Mouse (Mus musculus) B cell, adult 2 months (primary cell): ENCODE data around the gene Opa3.
A peak's percentile ranks its signal among the peaks of the same experiment; 100 is the strongest.

ENCODE experiments used
- DNase-seq, 2 experiments: peaks; one replicate each; pipeline ENCODE4 v3.0.0; 2022

The Opa3 gene

GRCm38 (mm10) chr7:19227883-19228792 is at the start of gene Opa3:
TSS of gene Opa3 (plus strand) at chr7:19228334.
- peak; percentile 99 for DNase-seq

GRCm38 (mm10) chr7:19178443-19179092 is 49.6 kb upstream of the Opa3 start:
- peak; percentile 89 to 91 for DNase-seq

GRCm38 (mm10) chr7:19179173-19179572 is 49.0 kb upstream of the Opa3 start:
- DNase-seq, result peak; percentile 76 to 77

DNA sequence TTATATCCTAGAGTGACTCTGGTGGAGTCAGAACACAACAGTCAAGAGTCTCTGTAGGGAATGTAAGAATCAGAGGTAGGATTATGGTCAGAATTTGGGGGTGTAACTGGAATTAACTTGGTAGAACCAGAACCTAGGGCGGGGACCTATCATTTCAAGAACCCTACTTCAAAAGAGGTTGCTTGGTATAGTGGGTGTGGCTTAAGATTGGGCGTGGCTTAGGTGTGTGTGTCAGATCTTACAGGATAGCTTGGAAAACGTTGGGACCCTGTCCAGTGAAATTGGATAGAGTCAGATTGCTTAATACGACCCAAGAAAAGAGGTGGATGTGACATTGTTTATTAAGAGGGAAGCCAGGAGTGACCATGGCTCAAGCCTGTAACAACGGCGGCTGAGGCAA is 48.2 kb upstream of the Opa3 start:
- DNase-seq, result peak; percentile 31 to 32

DNA sequence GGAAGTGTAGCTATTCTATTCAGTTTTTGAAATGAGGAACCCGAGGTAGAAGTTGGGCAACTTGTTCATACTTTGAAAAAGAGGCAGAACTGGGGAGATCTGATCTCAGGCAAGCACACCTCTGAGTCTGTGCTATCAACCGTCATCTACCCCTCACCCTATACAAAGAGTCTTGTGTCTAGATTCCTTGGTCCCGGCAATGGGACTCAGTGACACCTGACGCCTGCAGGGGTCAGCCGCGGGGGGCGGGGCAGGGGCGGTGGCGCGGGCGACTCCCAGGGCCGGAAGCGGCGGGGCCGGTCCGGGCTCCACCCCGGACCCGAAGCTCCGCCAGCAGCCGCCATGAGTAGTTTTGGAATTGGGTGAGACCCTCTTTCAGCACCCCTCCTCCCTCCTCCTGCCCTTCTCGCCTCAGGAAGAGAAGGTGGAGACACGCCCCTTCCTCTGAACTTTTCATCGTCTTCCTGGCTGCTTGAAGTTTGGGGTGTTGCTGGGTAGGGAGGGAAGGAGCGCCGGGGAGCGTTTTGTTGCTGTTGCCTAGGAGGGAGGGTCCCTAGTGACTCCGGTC is 47.2 kb upstream of the Opa3 start:
- DNase-seq, result peak; percentile 44 to 50

DNA sequence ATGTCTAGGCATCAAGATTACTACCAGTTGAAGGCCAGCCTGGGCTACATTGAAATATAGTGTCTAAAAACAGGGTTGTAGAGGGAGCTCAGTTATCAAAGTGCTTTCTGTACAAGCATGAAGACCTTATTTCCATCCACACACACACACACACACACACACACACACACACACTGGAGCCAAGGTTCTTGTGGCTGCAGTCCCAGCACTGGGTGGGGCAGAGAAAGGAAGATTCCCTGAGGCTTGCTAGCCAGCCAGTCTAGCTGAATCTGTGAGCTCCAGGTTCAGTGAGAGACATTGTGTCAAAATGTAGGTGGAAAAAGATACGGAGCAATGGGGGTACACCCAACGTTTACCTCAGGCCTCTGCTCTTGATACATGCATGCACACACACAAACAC is 43.9 kb upstream of the Opa3 start:
- no peak for DNase-seq

GRCm38 (mm10) chr7:19184758-19185157 is 43.4 kb upstream of the Opa3 start:
- DNase-seq, result no peak

- peak; percentile 42 to 43 for DNase-seq
Measured at GRCm38 (mm10) chr7:19194676-19195075, 33.5 kb upstream of the Opa3 start.

- DNase-seq, result peak; percentile 66 to 71
Measured at GRCm38 (mm10) chr7:19196676-19197075, 31.5 kb upstream of the Opa3 start.

- peak; percentile 77 for DNase-seq
Measured at GRCm38 (mm10) chr7:19197985-19198384, 30.1 kb upstream of the Opa3 start.

DNA sequence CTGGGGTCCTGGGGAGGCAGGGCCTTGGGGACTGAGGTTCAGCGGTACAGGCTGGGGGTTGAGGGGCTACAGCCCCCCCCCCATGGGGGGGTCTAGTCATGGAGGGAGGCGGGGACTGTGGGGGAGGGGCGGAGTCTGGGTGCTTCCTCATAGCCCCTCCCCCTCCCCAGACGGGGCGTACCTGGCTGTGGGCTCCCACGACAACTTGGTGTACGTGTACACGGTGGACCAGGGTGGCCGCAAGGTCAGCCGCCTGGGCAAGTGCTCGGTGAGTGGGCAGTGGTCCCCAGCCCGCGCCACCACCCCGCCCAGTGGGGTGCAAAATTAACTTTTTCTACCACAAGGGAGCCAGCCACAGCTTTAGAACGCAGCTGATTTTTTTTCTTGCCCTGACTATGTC is 26.5 kb upstream of the Opa3 start:
- no peak for DNase-seq

DNA sequence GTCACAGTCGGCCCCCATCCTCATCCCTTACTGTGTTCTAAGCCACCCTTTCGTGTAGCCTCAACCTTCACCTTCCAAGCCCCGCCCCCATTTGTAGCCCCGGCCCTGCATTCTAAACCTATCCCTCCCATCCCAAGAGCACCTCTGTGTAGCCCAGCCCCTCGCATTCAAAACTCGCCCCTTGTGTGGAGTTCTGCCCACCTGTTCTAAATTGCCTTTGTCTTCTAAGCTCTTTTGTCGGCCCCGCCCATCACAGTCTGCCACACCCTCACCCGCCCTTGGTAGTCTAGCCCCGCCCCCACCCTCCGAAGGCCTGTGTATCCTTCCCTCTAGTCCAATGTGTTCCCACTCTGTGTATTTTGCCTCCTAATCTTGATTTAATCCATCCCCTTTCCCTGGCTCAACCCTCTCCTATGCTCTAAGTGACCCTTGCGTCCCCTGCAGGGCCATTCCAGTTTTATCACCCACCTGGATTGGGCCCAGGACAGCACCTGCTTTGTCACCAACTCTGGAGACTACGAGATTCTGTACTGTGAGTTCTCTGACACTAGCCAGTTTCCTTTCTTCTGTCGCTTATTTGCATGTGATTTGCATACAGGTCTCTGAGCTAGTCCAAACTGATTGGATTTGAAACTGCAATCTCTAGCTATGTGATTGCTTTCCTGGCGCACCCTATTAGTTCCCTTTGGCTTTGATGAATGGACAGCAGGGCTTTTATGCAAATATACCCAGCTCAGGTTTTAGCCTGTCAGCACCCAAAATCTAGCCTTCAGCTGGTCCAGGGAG is 25.9 kb upstream of the Opa3 start:
- no peak for DNase-seq

DNA sequence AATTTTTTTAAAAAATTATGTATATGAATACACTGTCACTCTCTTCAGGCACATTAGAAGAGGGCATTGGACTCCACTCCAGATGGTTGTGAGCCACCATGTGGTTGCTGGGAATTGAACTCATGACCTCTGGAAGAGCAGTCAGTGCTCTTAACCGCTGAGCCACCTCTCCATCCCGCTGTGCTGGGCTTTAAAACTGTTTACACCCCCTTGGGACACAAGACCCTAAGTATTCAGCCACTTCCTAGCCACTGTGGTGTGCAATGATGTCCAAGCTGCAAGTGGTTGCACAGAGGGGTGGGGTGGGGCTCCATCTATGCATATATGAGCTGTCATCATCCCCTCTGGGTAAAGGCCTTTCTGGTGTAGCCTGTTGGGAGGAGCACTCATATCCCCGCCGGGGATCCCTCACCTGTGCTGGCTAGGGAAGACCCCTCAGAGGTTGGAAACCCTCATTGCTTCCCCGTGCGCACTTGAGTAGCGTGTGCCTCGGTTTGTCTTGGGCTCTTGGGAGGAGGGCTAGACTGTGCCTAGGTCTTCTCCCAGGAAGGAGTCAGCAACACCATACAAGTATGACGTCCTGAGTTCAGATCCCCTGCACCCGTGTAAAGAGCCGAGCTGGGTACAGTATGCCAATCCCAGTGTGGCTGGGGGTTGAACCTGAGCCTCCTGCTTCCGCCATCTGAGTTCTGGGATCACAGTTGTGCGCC is 19.8 kb upstream of the Opa3 start:
- DNase-seq, result no peak

- no peak for DNase-seq
Measured at GRCm38 (mm10) chr7:19208944-19209472, 19.1 kb upstream of the Opa3 start.

- DNase-seq, result no peak
Measured at GRCm38 (mm10) chr7:19209494-19209893, 18.6 kb upstream of the Opa3 start.

- peak; percentile 30 to 32 for DNase-seq
Measured at GRCm38 (mm10) chr7:19210010-19210409, 18.1 kb upstream of the Opa3 start.

DNA sequence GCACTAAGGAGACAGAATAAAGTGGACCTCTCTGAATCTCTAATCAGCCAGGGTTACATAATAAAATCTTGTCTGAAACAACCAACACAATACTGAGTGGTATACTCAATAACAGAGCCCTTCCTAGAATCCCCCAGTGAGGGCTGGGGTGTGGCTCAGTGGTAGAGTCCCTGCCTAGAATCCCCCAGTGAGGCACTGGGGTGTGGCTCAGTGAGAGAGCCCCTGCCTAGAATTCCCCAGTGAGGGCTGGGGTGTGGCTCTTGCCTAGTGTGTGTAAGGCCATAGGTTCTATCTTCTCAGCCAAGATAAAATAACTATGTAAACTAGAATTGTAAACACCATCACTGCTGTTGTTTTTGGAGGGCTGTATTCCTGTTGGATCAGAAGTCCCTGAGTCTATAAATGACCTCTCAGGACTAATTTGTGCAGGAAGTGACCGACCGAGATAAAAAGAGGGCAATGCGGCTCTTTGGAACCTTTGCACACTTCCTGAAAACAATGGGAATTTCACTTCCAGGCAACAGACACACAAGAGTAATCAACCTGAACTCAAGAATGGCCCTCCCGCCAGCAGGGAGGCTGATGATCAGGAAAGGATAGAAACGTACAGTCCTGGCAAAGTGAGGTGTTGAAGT is 17.0 kb upstream of the Opa3 start:
- no peak for DNase-seq

- DNase-seq, result peak in 1 of 2 experiments; percentile 27
Measured at GRCm38 (mm10) chr7:19211996-19212755, 16.0 kb upstream of the Opa3 start, which contains the start of gene Gpr4. TSS of gene Gpr4 (plus strand) at chr7:19212538.

DNA sequence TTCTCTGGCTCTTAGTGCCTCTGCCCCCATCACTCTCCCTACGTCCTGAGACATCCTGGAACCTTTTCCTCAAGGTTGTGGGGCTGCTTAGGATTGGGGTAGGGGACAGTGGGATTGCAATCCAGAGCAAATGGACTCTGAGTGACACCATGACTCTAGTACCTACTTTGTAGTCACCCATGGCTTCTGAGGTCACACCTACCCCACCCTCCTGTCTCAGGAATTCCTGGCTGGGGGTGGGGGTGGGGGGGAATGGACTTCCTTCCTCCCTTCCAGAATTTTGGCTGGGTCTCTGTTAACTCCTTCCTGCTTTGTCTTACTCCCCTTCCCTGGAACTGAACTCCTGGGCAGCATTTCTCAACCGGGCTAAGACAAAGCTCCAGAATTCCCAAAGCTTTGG is 14.7 kb upstream of the Opa3 start:
- DNase-seq, result no peak

DNA sequence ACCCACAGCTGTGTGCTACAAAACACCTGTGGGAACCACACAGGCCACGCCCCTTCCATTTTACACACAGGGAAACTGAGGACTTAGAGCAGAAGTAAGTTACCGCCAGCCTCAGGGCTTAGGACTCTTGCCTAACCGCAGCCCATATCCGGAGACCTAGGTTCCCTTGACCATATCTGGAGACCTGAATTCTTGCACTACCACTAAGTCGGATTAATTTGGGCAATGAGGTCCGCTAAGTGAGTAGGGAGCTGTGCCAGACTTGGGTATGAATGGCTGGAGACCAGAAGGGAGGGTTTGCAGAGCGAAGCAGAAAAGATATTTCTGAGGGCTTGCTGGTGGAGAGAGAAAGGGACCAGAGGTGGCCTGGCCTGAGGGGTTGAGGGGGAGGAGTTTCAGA is 13.8 kb upstream of the Opa3 start:
- DNase-seq, result no peak

DNA sequence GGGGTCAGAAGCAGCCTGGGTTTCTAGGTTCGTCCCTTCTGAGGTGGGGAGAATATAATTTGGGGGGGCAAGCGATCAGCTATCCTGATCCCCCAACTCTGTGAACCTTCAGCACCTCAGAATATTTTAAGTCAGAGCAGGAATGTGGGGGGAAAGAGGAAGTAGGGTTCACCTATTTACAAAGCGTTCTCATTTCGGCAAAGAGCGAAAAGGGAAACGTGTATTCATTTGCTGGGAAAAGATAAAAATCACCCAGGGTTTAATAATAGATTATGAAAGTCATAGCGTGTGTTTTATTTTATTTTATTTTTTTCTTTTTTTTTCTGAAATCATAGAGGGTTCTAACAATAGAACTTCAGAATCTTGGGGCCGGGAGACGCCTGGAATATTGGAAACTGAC is 13.2 kb upstream of the Opa3 start:
- no peak for DNase-seq
